Mouse (Mus musculus) hindbrain, embryonic 16.5 days (tissue): ENCODE measurements around the gene Camta1. TPM values are rescaled to one million over a fixed set of nuclear protein-coding genes. Genes with fewer than 3 reads are reported as not detected.

ENCODE experiments used
- ATAC-seq: fragments of 200-750 bp; cut with Nextera tagmentation; 2 replicates; pipeline ENCODE4 v1.8.0; 2017; ENCODE audit warnings: moderate TSS enrichment, moderate library complexity
- H3K27ac ChIP-seq: fragments of 300-500 bp; sonication (generic); 2 replicates; pipeline ENCODE4 v1.5.1; 2014; ENCODE audit warnings: low read depth, mild to moderate bottlenecking, control low read depth, low read length, moderate library complexity
- H3K27me3 ChIP-seq: fragments of 300-500 bp; sonication (generic); replicated peaks from 2 replicates; pipeline ENCODE4 v1.6.1; 2014; ENCODE audit warnings: low read length; ENCODE audit not compliant: control insufficient read depth, insufficient read depth
- H3K36me3 ChIP-seq: fragments of 300-500 bp; sonication (generic); 2 replicates; pipeline ENCODE4 v1.6.1; 2014; ENCODE audit warnings: mild to moderate bottlenecking, low read length, moderate library complexity, mixed read lengths; ENCODE audit not compliant: control insufficient read depth, insufficient read depth
- H3K4me1 ChIP-seq: fragments of 300-500 bp; sonication (generic); 2 replicates; pipeline ENCODE4 v1.6.1; 2014; ENCODE audit warnings: low read depth, low read length; ENCODE audit not compliant: control insufficient read depth, insufficient read depth
- H3K4me2 ChIP-seq: fragments of 300-500 bp; sonication (generic); 2 replicates; pipeline ENCODE4 v1.6.1; 2014; ENCODE audit warnings: mild to moderate bottlenecking, low read length, control low read depth, moderate library complexity
- H3K4me3 ChIP-seq: fragments of 300-500 bp; sonication (generic); 2 replicates; pipeline ENCODE4 v1.5.1; 2014; ENCODE audit warnings: mild to moderate bottlenecking, low read length, control low read depth, moderate library complexity
- H3K9ac ChIP-seq: fragments of 300-500 bp; sonication (generic); 2 replicates; pipeline ENCODE4 v1.6.1; 2014; ENCODE audit warnings: low read depth, mild to moderate bottlenecking, control low read depth, low read length, moderate library complexity
- H3K9me3 ChIP-seq: fragments of 300-500 bp; sonication (generic); 2 replicates; pipeline ENCODE4 v1.6.1; 2014; ENCODE audit warnings: mild to moderate bottlenecking, low read length, moderate library complexity; ENCODE audit not compliant: control insufficient read depth
- WGBS: fragments of 180-500 bp; shearing (Covaris S2); extraction: QIAGEN DNeasy Blood & Tissue Kit; methylation state at CpG from one replicate; pipeline ENCODE4 v1.1.7; 2014; 5-methylcytosine and 5-hydroxymethylcytosine counted together
- polyA plus RNA-seq: library from polyadenylated mRNA; unstranded; fragments of >200 nt; fragmentation: Nextera tagmentation; extraction: Ambion mirVana; gene quantifications from 2 replicates; pipeline ENCODE4 v1.2.1, GENCODE M21; 2015

The Camta1 gene
- polyA plus RNA-seq, 1 experiment from 2014 or later = 153 TPM

GRCm38 (mm10) chr4:151720722-151721467, 140.8 kb downstream of the Camta1 start:
- ATAC-seq = no peak
- WGBS = 72% methylated on average over 15 of the region's 15 CpGs
- H3K4me2 ChIP-seq = no peak overlapping the region
- H3K9me3 ChIP-seq = no peaks in the 10 kb centered on the region
- no peak overlapping the region for H3K4me3 ChIP-seq
- H3K36me3 ChIP-seq = no peaks in the 10 kb centered on the region
- H3K9ac ChIP-seq = no peak overlapping the region
- peak overlapping the region; percentile 46 for H3K27ac ChIP-seq
- H3K27me3 ChIP-seq = no peaks in the 10 kb centered on the region
- H3K4me1 ChIP-seq = peaks cover 10% of the 10 kb centered on the region

- H3K27me3 ChIP-seq = no peaks in the 10 kb centered on the region
- no peak for ATAC-seq
- no peak overlapping the region for H3K4me2 ChIP-seq
- 41% methylated on average over 21 of the region's 21 CpGs for WGBS
- no peak overlapping the region for H3K4me3 ChIP-seq
- peaks cover 7% of the 10 kb centered on the region for H3K4me1 ChIP-seq
- H3K9ac ChIP-seq = no peak overlapping the region
- no peak overlapping the region for H3K27ac ChIP-seq
- H3K36me3 ChIP-seq = no peaks in the 10 kb centered on the region
- H3K9me3 ChIP-seq = no peaks in the 10 kb centered on the region
Measured at GRCm38 (mm10) chr4:151718866-151719475, 142.7 kb downstream of the Camta1 start.

GRCm38 (mm10) chr4:151717864-151718263, 143.8 kb downstream of the Camta1 start:
- H3K4me2 ChIP-seq = no peak overlapping the region
- H3K27me3 ChIP-seq = no peaks in the 10 kb centered on the region
- ATAC-seq = no peak
- no peaks in the 10 kb centered on the region for H3K9me3 ChIP-seq
- H3K9ac ChIP-seq = no peak overlapping the region
- no peak overlapping the region for H3K27ac ChIP-seq
- peaks cover 7% of the 10 kb centered on the region for H3K4me1 ChIP-seq
- WGBS = 71% methylated on average over 7 of the region's 7 CpGs
- no peaks in the 10 kb centered on the region for H3K36me3 ChIP-seq
- no peak overlapping the region for H3K4me3 ChIP-seq

GRCm38 (mm10) chr4:151713714-151714113, 148.0 kb downstream of the Camta1 start:
- no peak overlapping the region for H3K4me3 ChIP-seq
- H3K4me1 ChIP-seq = no peaks in the 10 kb centered on the region; the same call in 1 of the 2 replicates
- 77% methylated on average over 6 of the region's 6 CpGs for WGBS
- no peaks in the 10 kb centered on the region; the same call in 1 of the 2 replicates for H3K27me3 ChIP-seq
- H3K4me2 ChIP-seq = no peak overlapping the region
- H3K9me3 ChIP-seq = no peaks in the 10 kb centered on the region
- H3K27ac ChIP-seq = no peak overlapping the region
- H3K36me3 ChIP-seq = no peaks in the 10 kb centered on the region
- no peak for ATAC-seq
- H3K9ac ChIP-seq = no peak overlapping the region

- Histone ChIP-seq H3K27me3 (no peaks in the 10 kb centered on the region; the same call in 1 of the 2 replicates), H3K9ac (no peak overlapping the region), H3K9me3 (no peaks in the 10 kb centered on the region), H3K27ac (no peak overlapping the region), H3K36me3 (no peaks in the 10 kb centered on the region), H3K4me1 (no peaks in the 10 kb centered on the region; the same call in 1 of the 2 replicates), H3K4me2 (no peak overlapping the region), H3K4me3 (no peak overlapping the region)
- no peak for ATAC-seq
- WGBS = 85% methylated on average over 2 of the region's 2 CpGs
Measured at GRCm38 (mm10) chr4:151711406-151711805, 150.3 kb downstream of the Camta1 start.

- no peak for ATAC-seq
- Histone ChIP-seq H3K27me3 (no peaks in the 10 kb centered on the region; the same call in 1 of the 2 replicates), H3K9me3 (no peaks in the 10 kb centered on the region), H3K9ac (peak overlapping the region; percentile 14; the same call in 1 of the 2 replicates), H3K4me2 (no peak overlapping the region), H3K4me3 (no peak overlapping the region), H3K36me3 (no peaks in the 10 kb centered on the region), H3K27ac (no peak overlapping the region), H3K4me1 (no peaks in the 10 kb centered on the region; the same call in 1 of the 2 replicates)
- 44% methylated on average over 7 of the region's 7 CpGs for WGBS
Measured at GRCm38 (mm10) chr4:151710522-151710921, 151.2 kb downstream of the Camta1 start.

GRCm38 (mm10) chr4:151709269-151709668, 152.4 kb downstream of the Camta1 start:
- no peak overlapping the region for H3K4me2 ChIP-seq
- H3K36me3 ChIP-seq = no peaks in the 10 kb centered on the region
- peaks cover 3% of the 10 kb centered on the region; the same call in 1 of the 2 replicates for H3K4me1 ChIP-seq
- no peaks in the 10 kb centered on the region for H3K9me3 ChIP-seq
- H3K9ac ChIP-seq = no peak overlapping the region
- no peak overlapping the region for H3K4me3 ChIP-seq
- no peak for ATAC-seq
- no peak overlapping the region for H3K27ac ChIP-seq
- 83% methylated on average over 8 of the region's 8 CpGs for WGBS
- H3K27me3 ChIP-seq = no peaks in the 10 kb centered on the region; the same call in 1 of the 2 replicates

- Histone ChIP-seq H3K27ac (no peak overlapping the region), H3K27me3 (no peaks in the 10 kb centered on the region), H3K4me3 (no peak overlapping the region), H3K36me3 (no peaks in the 10 kb centered on the region), H3K9me3 (no peaks in the 10 kb centered on the region), H3K4me1 (peaks cover 3% of the 10 kb centered on the region; the same call in 1 of the 2 replicates), H3K4me2 (no peak overlapping the region), H3K9ac (no peak overlapping the region)
- ATAC-seq = no peak
- WGBS = 93% methylated on average over 14 of the region's 14 CpGs
Measured at GRCm38 (mm10) chr4:151703069-151703735, 158.5 kb downstream of the Camta1 start.

- Histone ChIP-seq H3K36me3 (no peaks in the 10 kb centered on the region), H3K4me3 (no peak overlapping the region), H3K9ac (no peak overlapping the region), H3K27me3 (no peaks in the 10 kb centered on the region), H3K4me2 (no peak overlapping the region), H3K4me1 (peaks cover 3% of the 10 kb centered on the region; the same call in 1 of the 2 replicates), H3K27ac (no peak overlapping the region), H3K9me3 (no peaks in the 10 kb centered on the region)
- WGBS = 80% methylated on average over 11 of the region's 11 CpGs
- ATAC-seq = no peak
Measured at GRCm38 (mm10) chr4:151702463-151702862, 159.2 kb downstream of the Camta1 start.
